Mouse (Mus musculus) CD4-positive, CD25-positive, alpha-beta regulatory T cell, adult 2 months (primary cell): ENCODE measurements around the gene Hist2h2bb.
"Not testable (repeated sequence)": the region's sequence is repeated elsewhere in the genome, so short reads cannot be mapped to it uniquely, and the experiment has no call there.

Experiments
- DNase-seq: peaks from one replicate; pipeline ENCODE4 v3.0.0-alpha.2; 2012; ENCODE audit warnings: low read depth, low spot score

Gene Hist2h2bb

DNA sequence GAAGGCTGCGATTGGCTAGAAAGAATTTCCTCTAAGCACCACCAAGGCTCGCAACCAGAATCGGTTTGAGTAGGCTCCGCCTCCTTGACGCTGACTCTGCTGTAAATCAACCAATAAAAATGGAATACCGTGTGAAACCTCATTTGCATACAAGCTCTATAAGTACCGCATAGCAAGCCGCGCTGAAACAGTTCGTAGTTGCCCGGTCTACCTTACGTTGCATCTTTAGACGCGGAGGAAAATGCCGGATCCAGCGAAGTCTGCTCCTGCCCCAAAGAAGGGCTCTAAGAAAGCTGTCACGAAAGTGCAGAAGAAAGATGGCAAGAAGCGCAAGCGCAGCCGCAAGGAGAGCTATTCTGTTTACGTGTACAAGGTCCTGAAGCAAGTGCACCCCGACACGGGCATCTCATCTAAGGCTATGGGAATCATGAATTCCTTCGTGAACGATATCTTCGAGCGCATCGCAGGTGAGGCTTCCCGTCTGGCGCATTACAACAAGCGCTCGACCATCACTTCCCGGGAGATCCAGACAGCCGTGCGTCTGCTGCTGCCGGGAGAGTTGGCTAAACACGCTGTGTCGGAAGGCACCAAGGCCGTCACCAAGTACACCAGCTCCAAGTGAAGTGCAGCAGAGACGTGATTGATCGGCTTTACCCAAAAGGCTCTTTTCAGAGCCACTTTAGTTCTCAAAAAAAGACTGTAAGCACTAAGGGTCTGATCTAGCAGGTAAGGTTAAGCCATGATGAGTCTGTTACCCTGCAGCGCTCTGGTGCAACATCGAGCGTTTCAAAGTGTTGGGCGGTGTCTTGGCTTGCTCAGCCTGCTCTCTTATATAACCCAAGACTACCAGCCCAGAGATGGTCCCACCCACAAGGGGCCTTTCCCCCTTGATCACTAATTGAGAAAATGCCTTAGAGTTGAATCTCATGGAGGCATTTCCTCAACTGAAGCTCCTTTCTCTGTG lies at the start of gene Hist2h2bb:
Gene Hist2h2bb, plus strand, starts transcription at position 242 of the 964 bp plus-strand sequence.
- peak; percentile 95 for DNase-seq

GRCm38 (mm10) chr3:96220131-96220764 lies 49.3 kb upstream of the Hist2h2bb start:
- peak; percentile 67 for DNase-seq

GRCm38 (mm10) chr3:96220765-96221639 lies 48.5 kb upstream of the Hist2h2bb start, which contains the start of the genes Hist2h2ac and Hist2h2be:
Hist2h2ac (minus strand) TSS chr3:96220880.
Hist2h2be (plus strand) TSS chr3:96221119.
- DNase-seq = peak; percentile 91

GRCm38 (mm10) chr3:96221640-96222038 lies 47.9 kb upstream of the Hist2h2bb start:
- no peak for DNase-seq

GRCm38 (mm10) chr3:96222774-96223173 lies 46.8 kb upstream of the Hist2h2bb start:
- no peak for DNase-seq

DNA sequence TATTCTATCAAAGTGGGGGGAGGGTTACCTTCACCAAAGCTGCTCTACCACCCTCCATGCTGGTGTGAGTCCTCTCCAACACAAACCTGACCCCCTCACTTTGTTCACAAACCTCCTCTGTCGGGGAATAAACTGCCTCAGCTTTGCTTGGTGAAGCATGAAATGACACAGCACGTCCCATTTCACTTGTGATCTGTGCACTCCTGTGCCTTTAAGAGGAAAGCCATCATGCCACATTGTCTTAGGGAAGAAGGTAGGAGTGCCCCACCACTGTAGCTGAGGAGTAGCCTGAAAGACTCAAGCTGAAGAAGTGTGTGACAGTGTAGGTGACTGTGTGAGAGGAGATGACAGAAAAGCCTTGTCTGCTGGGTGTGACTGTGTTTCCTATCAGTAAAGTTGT lies 44.1 kb upstream of the Hist2h2bb start:
- DNase-seq = no peak

GRCm38 (mm10) chr3:96226695-96227648 lies 42.6 kb upstream of the Hist2h2bb start:
- DNase-seq = no peak

GRCm38 (mm10) chr3:96228828-96229227 lies 40.7 kb upstream of the Hist2h2bb start:
- no peak for DNase-seq

DNA sequence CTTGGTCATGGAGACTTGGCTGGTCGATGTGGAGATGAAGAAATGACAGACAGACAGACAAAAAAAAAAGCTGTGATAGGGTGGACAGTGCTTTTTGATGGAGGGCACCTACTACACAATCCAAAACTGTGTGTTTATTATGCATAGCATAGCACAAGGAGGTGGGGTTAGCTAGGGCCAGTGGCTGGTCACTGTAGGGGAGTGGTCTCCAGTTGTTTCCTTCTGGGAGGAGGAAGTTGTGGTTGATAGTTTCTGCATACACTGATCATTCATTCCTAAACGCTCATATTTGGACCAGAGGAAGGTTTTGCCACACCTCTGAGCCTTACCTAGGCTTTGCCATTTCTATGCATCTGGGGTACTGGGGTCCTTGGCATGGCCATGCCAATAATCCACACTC lies 39.1 kb upstream of the Hist2h2bb start:
- DNase-seq = no peak

DNA sequence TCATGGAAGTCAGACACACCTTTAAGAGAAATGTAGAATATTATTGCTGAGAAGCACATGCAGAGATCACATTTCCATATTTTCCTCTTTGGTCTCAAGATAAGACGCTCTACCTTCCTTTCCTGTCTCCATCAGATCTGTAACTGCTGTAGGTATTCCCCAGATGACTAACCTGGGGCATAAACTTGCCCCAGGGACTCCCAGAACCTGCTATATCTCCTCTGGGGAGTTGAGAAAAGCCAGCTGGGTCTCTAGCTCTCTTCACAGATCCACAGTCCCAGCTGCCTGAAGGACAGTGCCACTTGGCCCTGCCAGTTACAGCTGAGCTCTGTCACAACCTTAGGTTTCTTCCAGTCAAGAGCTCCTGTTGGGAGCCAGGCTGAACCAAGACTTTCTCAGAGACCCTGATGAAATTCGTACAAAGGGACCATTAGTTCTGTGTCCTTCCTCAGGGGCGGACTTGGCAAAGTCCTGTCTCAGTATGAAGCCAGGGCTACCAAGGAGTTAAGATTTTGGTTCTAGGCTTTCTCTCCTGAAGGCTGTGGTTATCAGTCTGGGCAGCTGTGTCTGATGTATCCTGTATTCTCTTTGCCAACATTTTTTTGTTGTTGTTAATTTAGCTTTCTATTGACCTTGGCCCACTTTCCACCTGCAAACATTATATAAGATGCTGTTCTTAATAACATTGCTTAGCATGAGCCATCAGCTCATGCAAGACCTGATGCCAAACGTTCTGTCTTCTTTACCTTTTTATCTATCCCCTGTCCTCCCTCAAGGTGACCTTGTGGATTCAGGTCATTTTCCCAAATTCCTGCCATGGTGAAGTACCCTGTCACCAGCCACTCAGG lies 38.4 kb upstream of the Hist2h2bb start:
- no peak for DNase-seq

GRCm38 (mm10) chr3:96231758-96232120 lies 37.8 kb upstream of the Hist2h2bb start:
- no peak for DNase-seq

- peak; percentile 61 for DNase-seq
These were observed 34.6 kb upstream of the Hist2h2bb start for GRCm38 (mm10) chr3:96234914-96235313.

- no peak for DNase-seq
These were observed 33.7 kb upstream of the Hist2h2bb start for GRCm38 (mm10) chr3:96235836-96236235.

DNA sequence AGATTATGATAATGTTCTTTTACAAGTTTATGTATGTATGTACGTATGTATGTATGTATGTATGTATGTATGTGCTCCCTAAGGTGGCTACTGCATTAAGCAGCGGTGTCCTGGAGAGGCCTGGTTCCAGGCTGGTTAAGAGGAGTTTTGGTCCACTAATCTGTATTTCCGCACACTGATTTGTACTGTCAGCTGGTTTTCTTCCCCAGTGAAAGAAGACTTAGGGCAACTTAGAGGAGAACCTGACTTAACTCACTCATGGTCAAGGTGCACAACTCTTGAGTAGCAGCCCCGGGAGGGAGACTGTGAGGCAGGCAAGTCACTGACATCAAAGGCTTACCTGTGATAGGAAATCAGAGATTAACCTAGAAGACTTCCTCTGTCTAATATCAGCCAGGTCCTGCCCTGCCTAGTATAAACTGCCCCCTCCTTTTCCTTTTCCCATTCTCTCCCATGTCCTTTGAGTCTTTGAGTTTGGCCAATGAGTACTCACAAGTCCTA lies 32.7 kb upstream of the Hist2h2bb start:
- DNase-seq = no peak

DNA sequence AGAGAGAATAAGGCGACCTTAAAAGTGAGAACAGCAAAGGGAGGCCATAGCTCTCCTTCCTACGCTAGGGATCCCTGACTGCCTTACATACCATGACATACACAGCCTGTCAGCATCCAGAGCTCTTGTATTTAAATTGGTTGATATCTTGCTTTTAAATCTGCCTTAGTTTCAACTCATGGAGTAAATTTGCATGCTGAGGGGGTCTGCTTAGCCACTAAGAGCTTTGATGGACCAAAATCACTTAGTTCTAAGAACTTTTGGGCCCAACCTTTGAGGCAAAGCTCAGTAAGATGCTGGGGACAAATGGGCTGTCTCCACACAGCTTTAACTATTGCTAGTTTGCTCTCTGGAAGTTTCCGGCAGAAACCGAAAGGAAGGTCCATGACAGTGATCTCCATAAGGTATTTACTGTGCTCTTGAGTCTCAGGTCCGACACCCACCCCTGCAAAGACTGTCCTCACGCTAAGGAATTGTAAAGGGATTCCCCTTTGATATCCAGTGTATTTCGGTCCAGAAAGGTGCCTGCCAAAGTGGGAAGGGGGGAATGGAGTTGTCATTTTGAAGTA lies 32.1 kb upstream of the Hist2h2bb start:
- DNase-seq = no peak

DNA sequence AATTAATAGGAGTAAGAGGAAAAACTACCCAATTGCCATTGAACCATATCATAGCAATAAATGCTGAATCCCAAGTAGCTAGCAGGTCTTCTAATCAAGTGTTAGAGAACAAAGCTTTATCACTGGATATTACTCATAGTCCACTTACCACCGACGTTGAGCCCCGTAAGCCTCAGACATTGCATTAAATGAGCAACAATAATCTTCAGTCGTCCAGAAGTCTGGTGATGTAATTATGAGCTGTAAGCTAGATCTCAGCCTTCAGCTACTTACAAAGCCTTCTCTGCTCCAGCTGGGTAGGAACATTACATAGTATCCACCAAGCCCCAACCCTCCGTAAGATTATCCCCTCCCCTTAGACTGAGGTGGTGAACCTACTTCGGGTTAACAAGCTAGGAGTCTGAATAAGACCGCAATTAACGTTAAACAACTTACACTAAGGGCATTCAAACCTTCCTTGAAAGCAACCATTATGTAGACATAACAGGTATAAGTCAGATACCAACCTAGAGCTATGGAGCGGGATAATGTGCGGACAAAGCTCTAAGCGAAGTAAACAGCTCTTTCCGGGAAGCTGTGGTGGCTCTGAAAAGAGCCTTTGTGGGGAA lies 31.5 kb upstream of the Hist2h2bb start:
- peak; percentile 29 for DNase-seq

- DNase-seq = not testable (repeated sequence)
These were observed 30.4 kb upstream of the Hist2h2bb start, which contains the start of gene Hist2h3c2 for GRCm38 (mm10) chr3:96238954-96239793. Hist2h3c2 (minus strand) TSS chr3:96239127.
